Comparison of ENCODE assay signal across 8 mouse cellular contexts in the genomic region with DNA sequence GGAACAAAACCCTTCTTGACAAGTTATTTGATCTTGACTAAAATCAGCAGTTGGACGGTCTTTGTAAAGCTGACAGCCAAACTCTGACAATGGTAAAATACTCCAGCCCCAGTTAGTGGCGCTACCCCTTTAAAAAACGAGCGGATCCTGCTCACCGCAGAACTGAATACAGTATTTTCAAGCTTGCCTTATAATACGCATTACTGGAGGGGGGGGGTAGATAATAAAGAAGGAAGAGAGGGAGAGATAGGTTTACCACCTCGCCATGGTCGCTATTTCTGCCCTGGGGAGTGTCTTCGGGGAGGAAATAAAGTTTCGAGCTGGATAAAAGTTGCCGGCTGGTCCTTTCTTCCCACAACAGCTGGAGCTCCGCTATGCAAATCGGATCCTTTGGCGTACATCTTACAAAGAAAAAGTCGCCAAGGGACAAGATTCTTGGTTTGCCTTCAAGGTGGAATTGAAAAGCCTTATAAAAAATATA. TPM values are rescaled to one million over a fixed set of nuclear protein-coding genes. Genes with fewer than 3 reads are reported as not detected.
DNase-seq lines count a peak whose midpoint lies in the region; ATAC-seq and TF ChIP-seq lines count a peak whose summit lies in the region.

No protein-coding gene starts in this region.

- peak; percentile 70 for DNase-seq in T-cell, adult 2 months (ENCODE audit: low spot score)
- peak; percentile 89 for DNase-seq in embryonic facial prominence, embryonic 14.5 days (ENCODE audit: low spot score)
- DNase-seq in heart, postnatal 0 days (ENCODE audit: low spot score), result peak; percentile 82
- DNase-seq in kidney, postnatal 25 days, result peak; percentile 56 to 69
- peak; percentile 48 for DNase-seq in lung, postnatal 14 days
- peak; percentile 19 for DNase-seq in ovary, postnatal 36 days (ENCODE audit: low spot score)
- no peak for DNase-seq in testis, postnatal 10 days (ENCODE audit: low spot score)

- H3K4me3 ChIP-seq in embryonic facial prominence, embryonic 14.5 days (ENCODE audit: low read depth, low read length), result peak overlapping the region; percentile 71
- peak overlapping the region; percentile 91 for H3K4me3 ChIP-seq in heart, postnatal 0 days (ENCODE audit: low read depth, low read length)

- H3K9ac ChIP-seq in embryonic facial prominence, embryonic 14.5 days (ENCODE audit: low read depth, low read length), result peak overlapping the region; percentile 80
- H3K9ac ChIP-seq in heart, postnatal 0 days (replicated peaks; ENCODE audit: low read depth, low read length), result peak overlapping the region; percentile 82

- peak overlapping the region; percentile 87 for H3K4me2 ChIP-seq in embryonic facial prominence, embryonic 14.5 days (ENCODE audit: low read depth, low read length)
- peak overlapping the region; percentile 96 for H3K4me2 ChIP-seq in heart, postnatal 0 days (ENCODE audit: low read depth, low read length)

- ATAC-seq in CD4-positive, CD25-positive, alpha-beta regulatory T cell, adult 4 months, result peak; percentile 44
- no peak for ATAC-seq in embryonic facial prominence, embryonic 14.5 days (ENCODE audit: low read depth)
- 0 out of 2 replicates have a peak, but pooled peaks have one; percentile 20 for ATAC-seq in heart, postnatal 0 days (ENCODE audit: insufficient read depth, low read depth)

- no peaks in the 10 kb centered on the region for H3K9me3 ChIP-seq in embryonic facial prominence, embryonic 14.5 days (ENCODE audit: control insufficient read depth, low read length)
- H3K9me3 ChIP-seq in heart, postnatal 0 days (replicated peaks; ENCODE audit: control insufficient read depth, low read length), result no peaks in the 10 kb centered on the region

- peaks cover 23% of the 10 kb centered on the region for H3K4me1 ChIP-seq in embryonic facial prominence, embryonic 14.5 days (ENCODE audit: control insufficient read depth, insufficient read depth, low read length)
- H3K4me1 ChIP-seq in heart, postnatal 0 days (ENCODE audit: control insufficient read depth, insufficient read depth), result no peaks in the 10 kb centered on the region; the same call in 1 of the 2 replicates

- no peaks in the 10 kb centered on the region for H3K27me3 ChIP-seq in embryonic facial prominence, embryonic 14.5 days (replicated peaks; ENCODE audit: control insufficient read depth, insufficient read depth, low read length)
- no peaks in the 10 kb centered on the region for H3K27me3 ChIP-seq in heart, postnatal 0 days (ENCODE audit: control insufficient read depth, insufficient read depth, low read length)

- H3K36me3 ChIP-seq in embryonic facial prominence, embryonic 14.5 days (ENCODE audit: control insufficient read depth, insufficient read depth, low read length), result peaks cover 17% of the 10 kb centered on the region
- H3K36me3 ChIP-seq in heart, postnatal 0 days (replicated peaks; ENCODE audit: control insufficient read depth, insufficient read depth, low read length), result 0 out of 2 replicates have a peak, but pooled peaks cover 4% of the 10 kb centered on the region

- peak; percentile 6; the same call in 1 of the 2 replicates for TF ChIP-seq CTCF in heart, postnatal 0 days (IDR thresholded peaks at IDR 0.05; ENCODE audit: low read depth)

- TF ChIP-seq EP300 in heart, postnatal 0 days (IDR thresholded peaks at IDR 0.05; ENCODE audit: low read depth), result no peak

- peak overlapping the region; percentile 93 for H3K27ac ChIP-seq in embryonic facial prominence, embryonic 14.5 days (replicated peaks; ENCODE audit: low read depth, low read length)
- peak overlapping the region; percentile 92 for H3K27ac ChIP-seq in heart, postnatal 0 days (ENCODE audit: low read depth)

- WGBS in embryonic facial prominence, embryonic 14.5 days, result under 1% methylated on average over 15 of the region's 15 CpGs
- 0% methylated on average over 15 of the region's 15 CpGs for WGBS in heart, postnatal 0 days

RNA-seq across cellular contexts. Expression of a gene that starts 0.8 kb away (rescaled TPM):
- polyA plus RNA-seq in CD4-positive, CD25-positive, alpha-beta regulatory T cell, adult 4 months (2017; shearing (Covaris generic)), result 10 to 100 TPM; 63.9 to 78.6 TPM
- polyA plus RNA-seq in embryonic facial prominence, embryonic 14.5 days (2014; fragmentation: Nextera tagmentation; extraction: Ambion mirVana), result 34.4 and 34.6 TPM in 2 replicates
- 14.5 and 24.2 TPM in 2 replicates for total RNA-seq in heart, postnatal 0 days (2014; rRNA removed; ENCODE audit: low replicate concordance)
- 11.4 and 16.7 TPM in 2 replicates for polyA plus RNA-seq in heart, postnatal 0 days (2015; fragmentation: Nextera tagmentation; extraction: Ambion mirVana)
